Mouse (Mus musculus) ovary, postnatal 14 days (tissue): ENCODE results near the gene Timm17b.

ENCODE experiments used
- DNase-seq: peaks from one replicate; pipeline ENCODE4 v3.0.0; 2022; ENCODE audit warnings: low spot score

Gene Timm17b

DNA sequence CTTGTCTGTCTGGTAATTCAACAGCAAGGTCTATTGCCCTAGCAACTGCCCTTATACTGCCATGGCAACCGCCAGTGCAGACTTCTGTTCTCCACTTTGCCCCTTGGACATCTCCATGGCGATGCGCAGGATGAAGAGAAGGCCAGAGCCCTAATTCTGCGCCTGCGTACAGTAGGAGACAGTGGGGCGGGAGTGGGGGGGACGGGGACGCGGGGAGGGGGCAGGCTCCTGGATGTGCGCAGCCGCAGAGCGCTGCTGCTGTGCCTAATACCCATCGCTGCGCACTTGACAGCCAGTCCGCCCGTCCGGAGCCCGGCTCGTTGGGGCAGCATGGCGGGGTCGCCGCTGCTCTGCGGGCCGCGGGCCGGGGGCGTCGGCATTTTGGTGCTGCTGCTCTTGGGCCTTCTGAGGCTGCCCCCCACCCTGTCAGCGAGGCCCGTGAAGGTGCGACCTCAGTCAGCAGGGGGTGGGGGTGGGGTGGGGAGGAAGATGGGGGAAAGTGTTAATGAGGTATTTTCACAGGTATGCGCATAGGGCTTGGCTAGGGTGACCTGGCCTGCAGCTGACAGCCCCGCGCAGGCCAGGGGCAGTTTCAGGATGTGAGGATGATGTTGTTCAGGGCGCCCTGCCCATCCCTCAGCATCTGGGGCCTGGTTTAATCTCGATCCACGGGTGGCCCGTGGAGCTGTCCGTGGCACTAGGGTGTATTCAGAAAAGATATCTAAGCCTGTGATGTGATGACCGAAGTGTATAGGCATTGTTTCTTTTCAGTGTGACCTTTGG is 20.6 kb downstream of the Timm17b start, which contains the start of gene Pcsk1n:
TSS of gene Pcsk1n (plus strand) at position 222 of the 783 bp plus-strand sequence.
- DNase-seq: no peak

DNA sequence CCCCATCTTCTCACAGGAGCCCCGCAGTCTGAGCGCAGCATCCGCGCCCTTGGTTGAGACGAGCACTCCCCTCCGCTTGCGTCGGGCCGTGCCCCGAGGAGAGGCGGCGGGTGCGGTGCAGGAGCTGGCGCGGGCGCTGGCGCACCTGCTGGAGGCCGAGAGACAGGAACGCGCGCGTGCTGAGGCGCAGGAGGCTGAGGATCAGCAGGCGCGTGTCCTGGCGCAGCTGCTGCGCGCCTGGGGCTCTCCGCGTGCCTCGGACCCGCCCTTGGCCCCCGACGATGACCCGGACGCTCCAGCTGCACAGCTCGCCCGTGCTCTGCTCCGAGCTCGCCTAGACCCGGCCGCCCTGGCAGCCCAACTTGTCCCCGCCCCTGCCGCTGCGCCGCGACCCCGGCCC is 22.9 kb downstream of the Timm17b start:
- DNase-seq: no peak

DNA sequence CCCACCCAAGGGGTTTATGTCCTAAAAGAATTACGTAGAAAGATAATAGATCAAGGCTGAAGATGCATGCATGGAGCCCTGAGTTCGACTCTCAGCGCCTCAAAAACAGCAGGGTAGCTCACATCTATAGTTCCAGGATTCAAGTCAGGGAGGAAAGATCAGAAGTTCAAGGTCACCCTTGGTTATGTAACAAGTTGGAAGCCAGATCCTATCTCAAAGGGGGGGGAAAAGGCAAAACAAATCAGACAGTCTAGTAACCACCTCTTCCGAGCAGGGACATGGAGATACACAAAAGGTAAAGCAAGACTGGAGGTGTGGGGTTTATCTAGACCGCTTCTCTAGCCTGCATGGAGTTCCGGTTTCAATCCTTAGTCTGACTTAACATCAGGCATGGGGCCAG is 27.1 kb downstream of the Timm17b start:
- no peak for DNase-seq

DNA sequence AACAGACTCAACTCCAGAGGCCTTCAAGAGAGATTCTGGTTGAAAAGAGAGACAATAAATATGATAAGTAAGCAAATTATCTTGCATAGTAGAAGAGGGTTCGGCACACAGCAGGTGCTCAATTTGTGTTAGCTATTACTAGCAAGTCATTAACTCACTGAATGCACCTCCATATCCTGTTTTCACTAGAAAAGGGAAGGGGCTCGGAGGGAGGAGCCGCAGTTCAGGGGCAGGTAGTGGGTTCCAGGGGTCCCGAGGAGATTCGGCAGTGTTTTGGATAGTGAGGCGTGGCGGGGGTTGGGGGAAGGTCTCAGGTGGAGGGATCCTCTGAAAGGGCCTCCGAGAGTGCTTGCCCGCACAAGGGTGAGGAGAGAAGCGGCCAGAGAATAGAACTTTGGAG is 28.0 kb downstream of the Timm17b start:
- no peak for DNase-seq

DNA sequence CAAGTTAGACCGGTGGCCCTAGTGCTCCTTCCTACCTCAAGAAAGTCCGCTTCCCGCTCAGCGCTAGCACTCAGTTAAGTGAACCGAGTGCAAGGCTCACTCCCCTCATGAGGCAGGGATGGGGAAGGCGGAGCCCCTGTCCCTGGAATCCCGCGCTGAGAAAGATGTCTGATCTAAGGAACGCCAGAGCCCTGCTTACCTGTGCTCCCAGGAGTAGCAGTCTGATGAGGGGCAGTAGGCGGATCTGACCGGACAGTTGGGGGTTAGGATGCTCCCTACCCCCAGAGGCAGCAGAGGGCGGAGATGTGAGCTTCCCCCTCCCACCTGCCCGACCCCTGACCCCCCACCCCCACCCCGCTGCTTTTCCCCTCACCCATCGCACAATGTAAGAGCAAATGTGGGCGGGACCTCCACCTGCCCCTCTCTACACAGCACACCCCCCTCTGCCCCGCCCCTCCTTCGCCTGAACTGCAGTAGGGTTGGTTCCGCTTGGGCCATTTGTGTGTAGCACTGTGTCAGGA is 29.2 kb downstream of the Timm17b start, which contains the start of gene Eras:
TSS of gene Eras (minus strand) at position 338 of the 521 bp plus-strand sequence.
- DNase-seq: no peak

- no peak for DNase-seq
These were observed 37.7 kb downstream of the Timm17b start for GRCm38 (mm10) chrX:7936874-7937273.

DNA sequence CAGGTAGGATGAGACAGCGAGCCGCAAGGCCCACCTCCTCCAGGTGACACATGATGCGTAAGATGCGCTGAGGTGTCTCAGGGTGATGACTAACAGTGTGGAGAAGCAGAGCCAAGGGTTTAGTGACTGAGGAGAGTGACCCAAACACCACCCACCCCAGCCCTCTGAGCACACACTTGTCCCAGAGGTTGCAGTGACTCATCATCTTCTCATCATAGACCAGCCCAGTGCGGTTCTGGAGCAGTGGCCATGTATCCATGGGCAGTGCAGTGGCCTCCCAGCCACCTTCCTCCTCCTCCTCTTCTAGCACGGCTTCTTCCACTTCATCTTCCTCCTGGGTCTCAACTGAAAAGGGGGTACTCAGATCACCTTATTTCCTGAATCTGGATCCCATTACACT is 38.5 kb downstream of the Timm17b start:
- no peak for DNase-seq

- DNase-seq: no peak
These were observed 46.5 kb downstream of the Timm17b start for GRCm38 (mm10) chrX:7945618-7946017.

DNA sequence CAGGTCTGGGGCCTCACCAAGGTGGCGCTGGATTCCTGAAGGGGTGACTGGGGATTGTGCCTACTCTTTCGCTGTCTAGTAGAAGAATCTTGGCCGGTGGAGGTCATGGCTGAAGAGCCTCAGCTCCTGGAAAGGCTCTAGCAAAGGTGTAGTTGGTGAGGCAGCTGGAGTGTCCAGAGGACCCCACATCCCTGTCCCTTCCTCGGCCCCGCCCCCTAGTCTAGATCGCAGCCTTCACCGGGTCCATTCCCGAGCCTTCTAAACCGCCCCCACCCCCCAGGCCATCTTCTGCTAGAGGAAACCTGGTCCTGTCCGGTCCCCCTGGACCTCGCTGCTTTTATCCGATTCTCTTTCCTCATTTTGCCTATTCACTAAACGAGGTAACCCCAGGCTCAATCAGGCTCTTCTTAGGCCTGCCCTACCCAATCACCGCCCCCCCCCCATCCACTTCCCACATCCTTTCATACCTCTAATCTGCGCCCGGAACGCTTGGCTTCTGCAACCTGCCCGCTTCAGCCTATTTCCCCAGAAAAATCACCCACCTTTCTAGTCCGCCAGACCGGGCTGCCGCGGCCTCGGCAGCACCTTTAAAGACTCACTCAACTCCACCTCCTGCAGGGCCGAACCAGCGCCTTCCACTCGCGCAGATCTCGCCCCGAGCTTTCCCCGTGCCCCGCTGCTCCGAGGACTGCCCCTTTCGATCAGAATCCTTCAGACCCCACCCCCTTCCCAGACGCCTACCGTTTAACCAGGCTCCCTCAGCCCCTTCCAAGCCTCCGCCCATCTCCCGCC is 48.1 kb downstream of the Timm17b start, which contains the start of gene Hdac6:
TSS of gene Hdac6 (minus strand) at position 782 of the 792 bp plus-strand sequence.
- DNase-seq: no peak

- peak; percentile 82 for DNase-seq
These were observed 48.8 kb downstream of the Timm17b start for GRCm38 (mm10) chrX:7947900-7948492.

DNA sequence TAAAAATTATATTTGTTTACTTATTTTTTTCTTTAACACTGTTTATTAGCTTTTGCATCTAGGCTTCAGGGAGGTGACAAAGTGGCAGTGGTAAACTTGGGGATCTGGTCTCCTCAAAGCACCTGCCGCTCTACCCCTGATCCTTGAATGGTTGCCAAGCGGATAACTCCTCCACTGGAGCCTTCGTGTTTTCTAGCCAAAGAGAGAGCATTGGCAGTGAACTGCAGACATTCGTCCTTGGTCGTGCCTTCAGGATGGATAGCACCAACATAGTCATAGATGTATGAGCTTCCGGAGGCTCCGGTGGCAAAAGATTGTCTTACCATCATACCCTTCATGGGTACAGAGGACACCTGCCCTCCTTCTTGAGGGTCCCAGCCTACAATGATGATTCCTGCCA is 50.9 kb downstream of the Timm17b start:
- no peak for DNase-seq
